Mouse (Mus musculus) olfactory bulb, adult 2 months (tissue): ENCODE results near the gene Fgfr2. TPM values are rescaled to one million over a fixed set of nuclear protein-coding genes. Genes with fewer than 3 reads are reported as not detected.

Experiments used
- H3K27ac ChIP-seq: fragments of 200-500 bp; 2 replicates; pipeline ENCODE4 v1.5.1; 2012; ENCODE audit warnings: low read depth, low read length; ENCODE audit not compliant: insufficient read depth
- H3K4me1 ChIP-seq: fragments of 200-500 bp; 2 replicates; pipeline ENCODE4 v1.6.1; 2012; ENCODE audit warnings: low read length; ENCODE audit not compliant: control insufficient read depth, insufficient read depth
- H3K4me3 ChIP-seq: fragments of 200-500 bp; 2 replicates; pipeline ENCODE4 v1.5.1; 2012; ENCODE audit warnings: mild to moderate bottlenecking, low read depth, low read length, moderate library complexity; ENCODE audit not compliant: insufficient read depth
- CTCF ChIP-seq: fragments of 200-500 bp; IDR thresholded peaks from 2 replicates; pipeline ENCODE4 v1.5.1; 2012; ENCODE audit warnings: low read depth, mild to moderate bottlenecking, low read length, moderate library complexity; ENCODE audit not compliant: insufficient read depth
- POLR2A ChIP-seq: fragments of 200-500 bp; IDR thresholded peaks from 2 replicates; pipeline ENCODE4 v1.6.1; 2012; ENCODE audit warnings: mild to moderate bottlenecking, low read depth, low read length, moderate library complexity; ENCODE audit not compliant: insufficient read depth
- WGBS: fragments of 180-500 bp; shearing (Covaris S2); methylation state at CpG from one replicate; pipeline ENCODE4 v1.1.7; 2018; 5-methylcytosine and 5-hydroxymethylcytosine counted together
- polyA plus RNA-seq: library from polyadenylated mRNA; stranded (reverse); fragments of >200 nt; gene quantifications from 2 replicates; pipeline ENCODE4 v1.2.4, GENCODE M21; 2012; ENCODE audit warnings: low replicate concordance; ENCODE audit not compliant: missing spikeins, insufficient read depth, insufficient read length

Gene Fgfr2
- polyA plus RNA-seq, 1 experiment, result not detected

GRCm38 (mm10) chr7:130964686-130965085 lies 2158.5 kb downstream of the Fgfr2 start:
- peaks cover 32% of the 10 kb centered on the region for H3K4me1 ChIP-seq
- 51% methylated on average over 5 of the region's 5 CpGs for WGBS

DNA sequence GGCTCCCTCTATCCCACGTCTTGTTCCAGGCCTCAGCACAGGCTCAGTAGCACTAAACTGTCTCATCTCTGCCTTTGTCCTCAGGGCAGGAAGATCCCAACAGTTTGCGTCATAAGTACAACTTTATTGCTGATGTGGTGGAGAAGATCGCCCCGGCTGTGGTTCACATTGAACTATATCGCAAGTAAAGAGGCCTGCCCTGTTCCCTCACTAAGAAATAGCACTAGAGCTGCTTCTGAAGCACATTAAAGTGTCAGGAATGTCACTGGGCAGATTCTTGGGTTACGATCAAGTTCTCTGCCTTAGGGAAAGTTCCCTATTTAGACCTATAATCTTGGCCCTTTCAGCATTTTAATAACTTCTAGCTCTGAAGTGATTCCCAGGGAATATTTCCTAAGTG lies 2161.7 kb downstream of the Fgfr2 start:
- TF ChIP-seq POLR2A, result no peak
- no peak for TF ChIP-seq CTCF

More at GRCm38 (mm10) chr7:130964686-130965085, 2158.5 kb downstream of the Fgfr2 start:
- Histone ChIP-seq H3K27ac (peak overlapping the region; percentile 4; the same call in 1 of the 2 replicates), H3K4me3 (no peak overlapping the region)
- TF ChIP-seq POLR2A (no peak), CTCF (no peak)

GRCm38 (mm10) chr7:130959868-130960267 lies 2163.3 kb downstream of the Fgfr2 start:
- Histone ChIP-seq H3K4me1 (peaks cover 18% of the 10 kb centered on the region; the same call in 1 of the 2 replicates), H3K4me3 (no peak overlapping the region), H3K27ac (0 out of 2 replicates have a peak overlapping the region, but pooled peaks have one; percentile 62)
- TF ChIP-seq POLR2A (no peak), CTCF (no peak)
- 36% methylated on average over 7 of the region's 7 CpGs for WGBS

More for the DNA sequence above, 2161.7 kb downstream of the Fgfr2 start:
- Histone ChIP-seq H3K27ac (no peak overlapping the region), H3K4me1 (peaks cover 28% of the 10 kb centered on the region; the same call in 1 of the 2 replicates), H3K4me3 (no peak overlapping the region)
- WGBS, result 84% methylated on average over 6 of the region's 6 CpGs

DNA sequence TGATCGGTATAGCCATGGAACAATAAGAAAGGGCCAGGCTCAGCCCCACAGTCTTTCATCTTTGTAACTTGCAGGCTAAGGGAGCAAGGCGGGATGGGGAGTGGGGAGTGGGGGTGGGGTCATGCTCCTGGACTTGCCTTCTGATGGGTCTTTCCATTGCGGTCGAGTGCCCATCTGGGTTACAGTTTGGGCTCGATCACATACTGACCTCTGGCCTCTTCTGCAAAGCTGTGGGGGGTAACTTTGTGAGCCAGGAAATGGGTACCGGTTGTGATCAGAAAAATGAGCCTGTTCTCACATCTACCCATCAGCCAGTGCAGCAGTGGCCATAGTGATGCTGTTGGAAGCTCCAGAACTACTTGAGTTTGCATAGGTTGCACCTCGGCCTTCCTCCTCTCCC lies 2164.6 kb downstream of the Fgfr2 start:
- Histone ChIP-seq H3K4me1 (peaks cover 18% of the 10 kb centered on the region), H3K27ac (no peak overlapping the region; the same call in 1 of the 2 replicates), H3K4me3 (no peak overlapping the region)
- WGBS, result 72% methylated on average over 7 of the region's 7 CpGs
- TF ChIP-seq CTCF (no peak), POLR2A (no peak)

DNA sequence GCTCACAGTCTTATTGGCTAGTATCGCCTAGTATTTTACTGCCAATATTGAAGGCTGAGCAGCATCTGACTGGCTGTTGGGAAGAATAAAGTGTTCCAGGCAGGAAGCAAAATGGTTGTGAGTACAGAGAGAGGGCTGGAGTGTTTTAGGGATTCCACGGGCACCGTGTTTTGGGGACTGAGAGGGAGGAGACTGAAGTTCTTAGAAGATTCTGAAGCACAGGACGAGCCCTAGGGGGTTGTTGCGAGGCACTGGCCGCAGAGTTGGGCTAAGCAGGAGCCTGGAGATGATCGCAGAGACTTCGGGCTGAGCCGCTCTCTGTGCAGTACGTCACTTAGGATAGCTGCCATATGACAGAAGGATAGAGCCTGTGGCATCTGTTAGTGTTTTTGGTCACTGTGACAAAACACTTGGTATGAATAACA lies 2169.0 kb downstream of the Fgfr2 start:
- WGBS, result 80% methylated on average over 10 of the region's 10 CpGs
- H3K4me1 ChIP-seq, result peaks cover 16% of the 10 kb centered on the region
- no peak for TF ChIP-seq CTCF
- TF ChIP-seq POLR2A, result no peak
- peak overlapping the region; percentile 85; the same call in 1 of the 2 replicates for H3K27ac ChIP-seq
- H3K4me3 ChIP-seq, result no peak overlapping the region

DNA sequence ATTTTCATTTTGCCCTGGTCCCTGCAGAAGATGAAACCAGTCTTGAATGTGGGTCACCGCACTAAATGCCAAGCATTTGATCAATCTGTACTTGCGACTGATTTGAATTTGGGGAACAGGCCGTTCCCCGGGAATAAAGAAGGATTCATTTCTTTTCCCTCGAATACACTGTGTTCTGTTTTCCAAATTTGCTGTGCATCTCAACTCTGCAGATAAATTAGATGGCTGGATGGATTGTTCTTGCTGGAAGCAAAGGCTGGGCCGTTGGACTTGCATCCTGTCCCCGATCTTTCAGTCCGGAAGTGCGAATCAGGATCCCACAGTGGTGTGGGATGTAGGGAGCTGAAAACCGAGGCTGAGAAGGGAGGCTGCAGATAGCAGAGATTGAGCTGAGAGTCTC lies 2169.8 kb downstream of the Fgfr2 start:
- Histone ChIP-seq H3K4me3 (no peak overlapping the region), H3K27ac (peak overlapping the region; percentile 90), H3K4me1 (peaks cover 15% of the 10 kb centered on the region)
- WGBS, result 84% methylated on average over 10 of the region's 10 CpGs
- TF ChIP-seq POLR2A (no peak), CTCF (no peak)

- TF ChIP-seq CTCF (no peak), POLR2A (no peak)
- peak overlapping the region; percentile 40 for H3K27ac ChIP-seq
- H3K4me1 ChIP-seq, result peaks cover 15% of the 10 kb centered on the region
- H3K4me3 ChIP-seq, result no peak overlapping the region
- 78% methylated on average over 5 of the region's 5 CpGs for WGBS
Observed at GRCm38 (mm10) chr7:130951004-130951403, 2172.1 kb downstream of the Fgfr2 start.

DNA sequence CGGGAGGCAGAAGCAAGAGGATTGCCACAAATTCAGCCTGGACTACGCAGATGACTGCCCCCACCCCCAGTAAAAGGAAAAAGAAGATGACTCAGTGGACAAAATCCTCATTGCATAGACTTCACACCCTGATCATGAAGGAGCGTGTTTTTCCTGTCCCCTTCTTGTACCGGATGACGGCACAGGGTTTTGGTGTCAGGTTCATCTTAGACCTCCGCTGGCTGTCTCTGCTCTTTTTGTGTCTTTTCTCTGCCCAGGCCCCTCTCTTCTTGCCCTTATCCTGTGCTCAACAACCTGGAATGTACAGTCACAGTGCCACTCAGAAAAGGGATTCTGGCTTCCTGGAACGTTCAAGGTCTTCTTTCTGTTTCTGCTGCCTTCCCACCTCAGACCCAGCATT lies 2172.7 kb downstream of the Fgfr2 start:
- H3K4me1 ChIP-seq, result peaks cover 15% of the 10 kb centered on the region
- no peak overlapping the region for H3K4me3 ChIP-seq
- peak overlapping the region; percentile 23 for H3K27ac ChIP-seq
- TF ChIP-seq CTCF, result no peak
- no peak for TF ChIP-seq POLR2A
- WGBS, result 93% methylated on average over 7 of the region's 7 CpGs

- WGBS, result 24% methylated on average over 8 of the region's 8 CpGs
- H3K4me1 ChIP-seq, result peaks cover 15% of the 10 kb centered on the region
- no peak overlapping the region for H3K4me3 ChIP-seq
- H3K27ac ChIP-seq, result peak overlapping the region; percentile 10; the same call in 1 of the 2 replicates
- TF ChIP-seq POLR2A (no peak), CTCF (no peak)
Observed at GRCm38 (mm10) chr7:130949331-130949751, 2173.8 kb downstream of the Fgfr2 start.

GRCm38 (mm10) chr7:130948563-130949208 lies 2174.5 kb downstream of the Fgfr2 start:
- Histone ChIP-seq H3K4me1 (peaks cover 13% of the 10 kb centered on the region), H3K27ac (no peak overlapping the region), H3K4me3 (no peak overlapping the region)
- 51% methylated on average over 5 of the region's 5 CpGs for WGBS
- TF ChIP-seq CTCF, result no peak
- no peak for TF ChIP-seq POLR2A
